Mouse (Mus musculus) liver, embryonic 12.5 days (tissue): ENCODE results near the gene Dct. TPM values are rescaled to one million over a fixed set of nuclear protein-coding genes. Genes with fewer than 3 reads are reported as not detected.

Source experiments
- ATAC-seq: fragments of 200-750 bp; cut with Nextera tagmentation; 2 replicates; pipeline ENCODE4 v1.8.0; 2017; ENCODE audit warnings: moderate number of reproducible peaks, mild to moderate bottlenecking, moderate library complexity
- H3K27ac ChIP-seq: fragments of 300-500 bp; sonication (generic); 2 replicates; pipeline ENCODE4 v1.5.1; 2016; ENCODE audit warnings: mild to moderate bottlenecking
- H3K27me3 ChIP-seq: fragments of 300-500 bp; sonication (generic); replicated peaks from 2 replicates; pipeline ENCODE4 v1.6.1; 2016; ENCODE audit warnings: mild to moderate bottlenecking, moderate library complexity
- H3K36me3 ChIP-seq: fragments of 300-500 bp; sonication (generic); 2 replicates; pipeline ENCODE4 v1.6.1; 2016; ENCODE audit warnings: mild to moderate bottlenecking, moderate library complexity
- H3K4me1 ChIP-seq: fragments of 300-500 bp; sonication (generic); 2 replicates; pipeline ENCODE4 v1.6.1; 2016
- H3K4me2 ChIP-seq: fragments of 300-500 bp; sonication (generic); 2 replicates; pipeline ENCODE4 v1.6.1; 2016; ENCODE audit warnings: mild to moderate bottlenecking, moderate library complexity
- H3K4me3 ChIP-seq: fragments of 300-500 bp; sonication (generic); 2 replicates; pipeline ENCODE4 v1.5.1; 2016; ENCODE audit warnings: mild to moderate bottlenecking, moderate library complexity
- H3K9ac ChIP-seq: fragments of 300-500 bp; sonication (generic); 2 replicates; pipeline ENCODE4 v1.6.1; 2016; ENCODE audit warnings: mild to moderate bottlenecking, moderate library complexity
- H3K9me3 ChIP-seq: fragments of 300-500 bp; sonication (generic); replicated peaks from 2 replicates; pipeline ENCODE4 v1.6.1; 2016; ENCODE audit warnings: mild to moderate bottlenecking, moderate library complexity
- WGBS: fragments of 180-500 bp; shearing (Covaris S2); methylation state at CpG from one replicate; pipeline ENCODE4 v1.1.7; 2016; ENCODE audit not compliant: insufficient replicate concordance; 5-methylcytosine and 5-hydroxymethylcytosine counted together
- polyA plus RNA-seq: library from polyadenylated mRNA; unstranded; fragments of >200 nt; fragmentation: Nextera tagmentation; extraction: Ambion mirVana; gene quantifications from 2 replicates; pipeline ENCODE4 v1.2.1, GENCODE M21; 2016

Dct gene
- polyA plus RNA-seq, 1 experiment from 2014 or later: 0.67 TPM

DNA sequence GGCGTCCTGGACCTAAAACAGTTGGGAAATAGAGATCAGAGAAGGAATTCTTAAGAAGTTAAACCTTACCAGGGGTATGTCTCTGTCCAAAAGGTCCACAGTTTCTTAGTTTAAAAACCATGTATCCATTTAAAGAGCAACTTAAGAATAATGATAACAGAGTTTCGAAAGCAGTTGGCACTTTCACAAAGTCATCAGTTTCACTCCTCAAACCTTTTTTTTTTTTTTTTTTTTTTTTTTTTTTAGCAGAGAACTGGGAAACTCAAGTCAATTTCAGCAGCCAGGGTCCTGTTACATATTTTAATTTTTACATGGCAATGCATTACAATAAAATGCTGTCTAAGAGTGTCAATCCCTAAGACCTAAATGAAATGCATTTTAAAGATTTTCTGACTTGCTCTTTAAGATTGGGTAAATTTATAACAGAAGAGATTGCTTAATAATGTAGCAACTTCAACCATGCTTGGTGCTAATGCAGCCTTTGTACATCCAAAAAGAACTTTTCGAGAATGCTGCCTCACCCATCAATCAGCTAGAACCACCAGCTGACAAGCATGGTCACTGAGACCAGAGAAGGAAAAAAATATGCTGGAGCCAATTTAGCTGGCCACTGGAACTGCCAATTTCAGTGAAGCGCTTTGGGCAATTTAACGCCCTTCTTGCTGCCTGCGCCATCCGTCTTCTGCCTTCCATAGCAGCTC, 11.3 kb downstream of the Dct start:
- H3K9ac ChIP-seq: no peak overlapping the region
- WGBS: 65% methylated on average over 7 of the region's 7 CpGs
- no peaks in the 10 kb centered on the region; the same call in 1 of the 2 replicates for H3K27me3 ChIP-seq
- H3K27ac ChIP-seq: no peak overlapping the region
- H3K9me3 ChIP-seq: no peaks in the 10 kb centered on the region
- H3K4me1 ChIP-seq: no peaks in the 10 kb centered on the region
- ATAC-seq: no peak
- no peaks in the 10 kb centered on the region for H3K36me3 ChIP-seq
- no peak overlapping the region for H3K4me3 ChIP-seq
- H3K4me2 ChIP-seq: no peak overlapping the region

DNA sequence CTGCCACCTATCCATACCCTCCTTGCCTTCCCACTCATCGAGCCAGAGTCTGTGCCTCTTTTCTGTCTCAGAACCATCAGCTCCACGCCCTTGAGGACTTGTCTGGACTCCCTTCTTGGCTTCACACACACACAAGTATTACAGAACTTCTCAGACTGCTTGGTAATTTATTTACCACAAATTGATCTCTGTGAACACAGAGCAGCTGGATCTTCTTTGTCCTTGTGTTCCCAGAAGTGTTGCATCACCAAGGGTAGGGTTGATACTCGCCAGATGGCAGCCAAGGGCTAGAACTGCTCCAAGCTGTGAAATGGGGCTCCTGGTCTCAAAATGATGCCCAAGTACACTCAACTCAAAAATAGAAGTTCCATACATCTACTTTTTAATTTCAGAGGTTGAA, 13.0 kb downstream of the Dct start:
- Histone ChIP-seq H3K9me3 (no peaks in the 10 kb centered on the region), H3K4me3 (no peak overlapping the region), H3K36me3 (no peaks in the 10 kb centered on the region), H3K9ac (no peak overlapping the region), H3K4me1 (no peaks in the 10 kb centered on the region), H3K27me3 (no peaks in the 10 kb centered on the region), H3K4me2 (no peak overlapping the region), H3K27ac (no peak overlapping the region)
- WGBS: 60% methylated on average over 3 of the region's 3 CpGs
- no peak for ATAC-seq

DNA sequence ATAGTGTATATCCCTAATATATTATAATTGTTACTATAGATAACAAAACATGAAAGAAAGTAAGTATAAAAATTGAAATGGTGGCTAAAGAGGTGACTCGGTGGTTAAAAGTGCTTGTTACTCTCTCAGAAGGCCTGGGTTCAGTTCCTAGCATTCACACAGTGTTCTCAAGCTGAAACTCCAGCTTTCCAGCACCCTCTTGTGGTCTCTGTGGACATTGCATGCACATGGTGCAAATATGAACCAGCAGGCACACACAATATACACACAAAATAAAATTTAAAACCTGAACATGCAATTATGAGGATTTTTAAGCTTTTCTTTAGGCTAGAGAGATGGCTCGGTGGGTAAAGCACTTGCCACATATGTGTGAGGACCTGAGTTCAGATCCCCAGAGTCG, 24.5 kb downstream of the Dct start:
- no peaks in the 10 kb centered on the region for H3K27me3 ChIP-seq
- no peaks in the 10 kb centered on the region for H3K4me1 ChIP-seq
- H3K27ac ChIP-seq: no peak overlapping the region
- H3K4me2 ChIP-seq: no peak overlapping the region
- H3K9me3 ChIP-seq: peaks cover 19% of the 10 kb centered on the region
- ATAC-seq: no peak
- WGBS: 65% methylated on average over 3 of the region's 3 CpGs
- H3K36me3 ChIP-seq: no peaks in the 10 kb centered on the region
- no peak overlapping the region for H3K9ac ChIP-seq
- H3K4me3 ChIP-seq: no peak overlapping the region

DNA sequence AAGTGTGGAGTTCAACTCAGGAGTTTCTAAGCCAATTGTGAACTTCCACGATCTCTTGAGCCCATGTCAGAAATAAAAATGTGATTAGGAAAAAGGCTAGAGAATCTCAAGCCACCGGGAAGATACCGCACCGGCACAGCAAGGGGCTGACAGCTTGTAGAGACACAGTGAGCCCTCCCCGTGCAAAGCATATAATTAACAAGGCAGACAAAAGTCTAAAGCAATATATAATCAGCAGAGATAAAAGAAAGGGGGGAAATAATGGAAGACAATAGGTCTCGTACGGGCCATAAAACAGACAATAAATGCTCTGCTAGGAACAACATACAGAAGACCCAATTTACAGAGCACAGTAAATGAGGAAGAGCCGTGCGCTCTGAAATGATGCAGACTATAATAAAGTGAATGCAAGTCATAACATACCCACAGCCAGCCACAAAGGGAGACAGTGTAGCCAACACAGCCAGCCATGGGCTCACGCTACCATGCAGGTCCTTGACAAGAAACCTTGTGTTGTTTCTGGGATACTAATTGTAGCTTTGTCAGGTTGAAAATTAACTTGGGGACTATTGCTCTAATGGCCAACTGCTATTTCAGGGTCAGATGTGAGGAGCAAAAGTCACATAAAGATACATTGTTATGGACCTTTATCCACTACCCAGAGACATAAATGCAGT, 30.0 kb downstream of the Dct start:
- Histone ChIP-seq H3K4me2 (no peak overlapping the region), H3K27me3 (no peaks in the 10 kb centered on the region), H3K9ac (no peak overlapping the region), H3K4me1 (no peaks in the 10 kb centered on the region), H3K4me3 (no peak overlapping the region), H3K9me3 (no peaks in the 10 kb centered on the region), H3K27ac (no peak overlapping the region), H3K36me3 (no peaks in the 10 kb centered on the region)
- no peak for ATAC-seq
- WGBS: 74% methylated on average over 10 of the region's 10 CpGs

DNA sequence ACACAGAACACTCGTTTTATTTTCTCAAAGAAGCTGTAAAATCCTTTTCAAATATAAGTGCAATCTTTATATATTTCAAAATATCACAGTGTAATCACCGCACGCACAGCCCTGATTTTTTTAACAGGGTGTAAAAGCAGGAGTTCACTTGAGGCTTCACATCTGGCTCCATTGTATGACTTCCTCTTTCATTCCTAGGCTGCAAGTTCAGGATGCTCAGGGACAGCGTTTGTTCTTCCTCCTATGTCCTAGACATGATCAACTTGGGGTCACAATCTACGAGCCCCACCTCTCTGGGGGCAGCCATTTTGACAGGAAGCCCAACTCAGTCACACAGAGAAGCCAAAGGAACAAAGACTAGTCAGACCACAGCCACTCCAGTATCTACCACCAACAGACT, 32.7 kb downstream of the Dct start:
- Histone ChIP-seq H3K9me3 (no peaks in the 10 kb centered on the region), H3K4me1 (no peaks in the 10 kb centered on the region), H3K36me3 (no peaks in the 10 kb centered on the region), H3K4me2 (no peak overlapping the region), H3K9ac (no peak overlapping the region), H3K27me3 (no peaks in the 10 kb centered on the region; the same call in 1 of the 2 replicates), H3K4me3 (no peak overlapping the region), H3K27ac (no peak overlapping the region)
- no peak for ATAC-seq
- 48% methylated on average over 5 of the region's 5 CpGs for WGBS

DNA sequence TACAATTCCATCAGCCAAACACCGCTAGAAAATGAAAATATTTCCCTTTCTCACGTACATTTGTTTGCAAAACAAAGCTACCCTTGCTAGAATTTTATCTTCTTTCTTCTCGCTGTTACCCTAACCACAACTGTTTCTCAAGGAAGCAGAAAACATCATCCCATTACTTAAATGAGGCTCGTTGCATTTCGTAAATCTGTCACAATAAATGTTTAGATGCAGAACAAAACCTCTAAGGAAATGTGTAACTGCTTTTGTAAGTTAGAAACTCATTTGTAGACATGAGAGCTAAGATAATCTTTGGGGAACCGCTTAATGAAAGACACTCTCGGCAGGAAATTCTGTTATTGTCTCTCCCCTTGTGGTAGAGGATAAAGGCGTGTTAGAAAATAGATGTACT, 38.8 kb downstream of the Dct start:
- Histone ChIP-seq H3K36me3 (no peaks in the 10 kb centered on the region), H3K4me3 (no peak overlapping the region), H3K27me3 (no peaks in the 10 kb centered on the region; the same call in 1 of the 2 replicates), H3K27ac (no peak overlapping the region), H3K9me3 (no peaks in the 10 kb centered on the region), H3K4me2 (no peak overlapping the region), H3K4me1 (no peaks in the 10 kb centered on the region), H3K9ac (no peak overlapping the region)
- 62% methylated on average over 8 of the region's 8 CpGs for WGBS
- no peak for ATAC-seq

DNA sequence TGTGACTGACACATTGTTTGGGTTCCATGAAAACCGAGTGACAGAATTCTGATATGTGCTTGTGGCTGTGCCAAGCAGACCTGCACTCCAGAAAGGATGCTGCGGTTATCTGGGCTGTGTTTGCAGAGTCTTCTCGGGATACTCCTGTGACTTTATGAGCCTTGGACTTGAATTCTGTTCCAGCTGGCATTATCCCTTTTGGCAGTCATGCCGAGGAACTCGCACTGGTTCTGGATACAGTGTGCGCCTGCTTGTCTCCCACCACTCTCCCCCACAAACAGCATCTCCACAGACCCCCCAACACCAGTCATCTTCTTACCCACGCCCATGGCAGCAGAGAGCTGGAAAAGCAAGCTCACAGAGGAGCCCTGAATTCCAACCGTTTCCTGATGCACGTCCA, 42.5 kb downstream of the Dct start:
- Histone ChIP-seq H3K4me2 (no peak overlapping the region), H3K4me1 (no peaks in the 10 kb centered on the region), H3K36me3 (no peaks in the 10 kb centered on the region), H3K9me3 (no peaks in the 10 kb centered on the region), H3K4me3 (no peak overlapping the region), H3K27me3 (no peaks in the 10 kb centered on the region), H3K9ac (no peak overlapping the region), H3K27ac (no peak overlapping the region)
- WGBS: 65% methylated on average over 9 of the region's 9 CpGs
- ATAC-seq: no peak

DNA sequence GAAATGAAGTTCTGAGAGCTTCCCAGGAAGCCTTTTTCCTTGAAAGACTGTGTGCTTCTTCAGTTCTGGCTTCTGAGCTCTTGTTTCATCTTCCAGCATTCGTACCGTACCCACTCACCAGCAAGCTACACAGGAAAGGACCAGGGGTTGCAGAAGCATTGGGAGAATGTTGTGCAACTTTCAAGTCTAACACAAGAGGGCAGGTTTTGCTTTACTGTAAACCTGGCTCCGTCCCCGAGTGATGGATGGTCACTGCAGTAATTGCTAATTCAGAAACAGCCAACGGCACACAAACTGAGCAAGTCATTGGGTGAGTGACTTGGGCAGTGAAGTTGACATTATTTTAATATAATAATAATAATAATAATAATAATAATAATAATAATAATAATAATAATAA, 46.3 kb downstream of the Dct start:
- Histone ChIP-seq H3K9ac (no peak overlapping the region), H3K27me3 (0 out of 2 replicates have a peak, but pooled peaks cover 6% of the 10 kb centered on the region), H3K9me3 (no peaks in the 10 kb centered on the region), H3K4me3 (no peak overlapping the region), H3K27ac (no peak overlapping the region), H3K4me1 (no peaks in the 10 kb centered on the region), H3K4me2 (no peak overlapping the region), H3K36me3 (no peaks in the 10 kb centered on the region)
- ATAC-seq: no peak
- 24% methylated on average over 5 of the region's 5 CpGs for WGBS

DNA sequence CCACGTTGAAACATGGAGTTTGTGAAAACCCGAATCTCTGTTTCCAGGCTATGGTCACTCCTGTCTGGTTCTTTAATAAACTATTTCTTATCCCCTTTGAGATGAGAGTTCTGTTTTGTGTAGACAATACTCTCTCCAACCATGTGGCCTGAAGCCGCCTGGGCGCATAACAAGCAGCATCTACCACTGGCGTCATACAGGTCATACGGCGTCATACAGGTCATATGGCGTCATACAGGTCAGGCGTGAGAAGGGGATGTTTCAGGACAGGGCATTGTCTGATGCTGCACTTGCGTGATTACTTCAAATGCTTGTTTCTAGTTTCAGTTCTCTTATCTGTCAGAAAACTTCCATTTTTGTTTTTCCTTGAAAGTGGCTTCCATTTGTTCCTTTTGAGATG, 47.6 kb downstream of the Dct start:
- Histone ChIP-seq H3K4me2 (no peak overlapping the region), H3K9ac (no peak overlapping the region), H3K36me3 (no peaks in the 10 kb centered on the region), H3K9me3 (no peaks in the 10 kb centered on the region), H3K27me3 (peaks cover 6% of the 10 kb centered on the region; the same call in 1 of the 2 replicates), H3K27ac (no peak overlapping the region), H3K4me3 (no peak overlapping the region), H3K4me1 (no peaks in the 10 kb centered on the region)
- no peak for ATAC-seq
- WGBS: 73% methylated on average over 10 of the region's 10 CpGs

DNA sequence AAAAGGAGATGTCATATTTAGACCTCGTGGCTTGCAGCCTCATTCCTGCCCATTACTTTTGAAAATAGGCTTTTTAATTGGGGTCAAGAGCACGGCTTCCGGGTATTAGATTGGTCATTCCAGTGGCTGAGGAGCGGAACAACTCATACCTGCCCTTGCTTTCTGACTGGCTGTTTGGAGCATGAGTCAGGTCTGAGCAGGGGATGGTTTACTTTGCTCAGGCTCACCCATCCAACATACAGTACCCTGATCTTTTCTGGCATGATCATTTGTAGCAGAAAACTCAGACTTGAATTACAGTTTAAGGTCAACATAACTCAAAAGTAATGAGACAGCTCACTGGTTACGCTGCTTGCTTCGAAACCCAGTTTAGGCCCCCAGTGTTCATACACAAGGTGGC, 58.2 kb downstream of the Dct start:
- H3K4me3 ChIP-seq: no peak overlapping the region
- no peak overlapping the region for H3K4me2 ChIP-seq
- 0 out of 2 replicates have a peak, but pooled peaks cover 2% of the 10 kb centered on the region for H3K9me3 ChIP-seq
- 64% methylated on average over 6 of the region's 6 CpGs for WGBS
- H3K36me3 ChIP-seq: no peaks in the 10 kb centered on the region
- no peaks in the 10 kb centered on the region for H3K4me1 ChIP-seq
- H3K9ac ChIP-seq: no peak overlapping the region
- H3K27ac ChIP-seq: no peak overlapping the region
- ATAC-seq: no peak
- no peaks in the 10 kb centered on the region for H3K27me3 ChIP-seq

DNA sequence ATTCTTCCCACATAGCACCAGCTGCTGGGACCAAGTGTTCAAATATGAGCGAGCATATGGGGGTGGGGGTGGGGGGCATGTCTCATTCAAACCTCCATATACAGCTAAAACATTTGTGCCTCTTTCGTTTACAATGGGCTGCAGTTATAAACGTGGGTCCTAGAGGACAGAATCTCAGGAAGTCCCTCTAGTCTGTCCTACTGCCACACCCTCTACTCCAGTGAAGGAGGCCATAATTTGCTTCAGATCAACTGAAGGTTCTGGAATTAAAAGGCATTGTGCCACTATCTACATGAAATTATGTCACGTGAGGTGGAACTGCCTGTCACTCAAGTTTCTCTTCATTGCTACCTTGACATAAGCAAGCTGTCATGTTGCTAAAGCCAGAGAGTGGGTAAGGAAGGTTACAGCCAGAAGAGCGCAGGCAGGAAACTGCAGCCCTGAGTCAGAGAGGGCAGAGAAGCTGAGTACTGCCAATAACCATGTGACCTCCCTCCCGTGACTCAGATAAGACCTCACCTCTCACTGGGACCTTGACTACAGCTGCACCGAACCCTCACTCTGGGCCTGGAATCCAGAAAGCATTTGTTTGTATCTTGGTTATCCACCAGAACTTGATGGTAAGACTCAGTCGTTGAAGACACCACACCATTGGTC, 59.3 kb downstream of the Dct start:
- Histone ChIP-seq H3K4me3 (no peak overlapping the region), H3K27me3 (no peaks in the 10 kb centered on the region), H3K4me2 (no peak overlapping the region), H3K4me1 (no peaks in the 10 kb centered on the region), H3K27ac (no peak overlapping the region), H3K9ac (no peak overlapping the region), H3K9me3 (0 out of 2 replicates have a peak, but pooled peaks cover 2% of the 10 kb centered on the region), H3K36me3 (no peaks in the 10 kb centered on the region)
- ATAC-seq: no peak
- WGBS: 45% methylated on average over 8 of the region's 8 CpGs

DNA sequence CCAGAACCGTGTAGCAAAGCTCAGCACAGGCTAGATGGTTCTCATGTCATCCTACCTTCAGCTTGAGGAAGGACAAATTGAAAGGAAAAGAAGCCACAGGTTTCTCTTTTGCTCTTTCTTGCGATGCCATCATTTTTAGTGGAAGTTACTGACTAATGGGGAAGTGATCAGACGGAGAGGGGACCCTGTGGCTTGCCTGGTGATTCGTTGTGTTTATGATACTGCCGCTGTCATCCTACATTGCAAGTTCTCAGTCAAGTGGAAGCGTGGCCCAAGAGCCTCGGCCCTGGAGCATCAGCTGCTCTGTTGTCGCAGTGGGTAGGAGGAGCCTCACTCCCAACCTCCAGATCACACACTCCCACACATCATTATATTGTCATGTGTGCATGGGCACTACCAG, 61.8 kb downstream of the Dct start:
- Histone ChIP-seq H3K4me1 (no peaks in the 10 kb centered on the region), H3K27me3 (no peaks in the 10 kb centered on the region), H3K36me3 (no peaks in the 10 kb centered on the region), H3K9me3 (no peaks in the 10 kb centered on the region), H3K4me3 (no peak overlapping the region), H3K9ac (no peak overlapping the region), H3K27ac (no peak overlapping the region), H3K4me2 (no peak overlapping the region)
- ATAC-seq: no peak
- 49% methylated on average over 8 of the region's 8 CpGs for whole genome bisulfite sequencing
